Mouse (Mus musculus): Measurements from ENCODE around the gene Fam107b. TPM values are rescaled to one million over a fixed set of nuclear protein-coding genes. Genes with fewer than 3 reads are reported as not detected.

Fam107b gene
- polyA plus RNA-seq, 1 experiment from 2014 or later: 43.9 TPM

DNA sequence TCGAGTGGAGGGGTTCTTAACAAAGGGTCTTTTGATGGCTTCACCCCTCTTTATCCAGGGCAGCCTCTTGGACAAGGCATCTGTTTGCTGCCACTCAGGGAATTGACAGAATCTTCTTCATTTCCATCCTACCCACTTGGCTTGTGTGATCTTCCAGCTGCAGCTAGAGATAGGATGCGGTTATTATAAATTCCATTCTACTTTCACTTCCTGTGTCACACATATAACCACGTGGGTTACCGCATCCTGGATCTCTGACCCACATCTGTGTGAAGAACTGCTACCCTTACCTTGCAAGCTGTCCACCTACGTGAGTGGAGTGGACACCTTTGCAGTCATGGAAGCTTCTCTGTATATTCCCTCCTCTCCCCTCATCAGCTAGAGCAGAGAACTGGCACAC, 240.0 kb downstream of the Fam107b start:
- 57% methylated on average over 5 of the region's 5 CpGs for WGBS
- Histone ChIP-seq H3K4me3 (no peak overlapping the region), H3K36me3 (no peaks in the 10 kb centered on the region), H3K9me3 (no peaks in the 10 kb centered on the region), H3K4me2 (replicated peaks) (no peak overlapping the region), H3K4me1 (no peaks in the 10 kb centered on the region), H3K27ac (no peak overlapping the region), H3K9ac (no peak overlapping the region), H3K27me3 (no peaks in the 10 kb centered on the region)
- ATAC-seq (ENCODE audit: insufficient number of reproducible peaks, insufficient read depth, low FRiP score, low TSS enrichment): no peak

DNA sequence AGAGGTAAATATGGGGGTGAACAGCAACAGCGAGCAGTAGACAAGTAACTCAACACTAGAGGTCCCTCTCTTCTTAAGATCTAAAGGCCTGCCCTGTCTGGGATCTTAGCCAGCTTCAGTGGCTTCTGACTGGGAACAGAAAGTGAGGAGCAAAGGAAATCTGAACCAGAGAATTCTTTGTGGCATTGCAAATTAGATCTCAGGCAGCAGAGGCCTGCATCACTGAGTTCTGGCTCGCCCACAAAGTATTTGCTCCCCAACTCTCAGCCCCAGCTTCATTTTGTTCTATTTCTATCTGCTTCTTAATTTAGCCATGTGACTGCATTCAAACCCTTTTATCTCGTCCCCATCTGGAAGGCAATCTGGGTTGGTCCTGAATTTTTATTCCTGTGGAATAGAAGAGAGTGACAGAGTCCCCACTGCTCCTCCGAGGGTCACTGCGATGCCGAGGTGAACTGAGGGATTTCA, 245.9 kb downstream of the Fam107b start:
- Histone ChIP-seq H3K27me3 (0 out of 2 replicates have a peak, but pooled peaks cover 3% of the 10 kb centered on the region), H3K36me3 (no peaks in the 10 kb centered on the region), H3K4me1 (no peaks in the 10 kb centered on the region), H3K27ac (peak overlapping the region; percentile 42; the same call in 1 of the 2 replicates), H3K4me2 (replicated peaks) (no peak overlapping the region), H3K9ac (no peak overlapping the region), H3K4me3 (no peak overlapping the region), H3K9me3 (no peaks in the 10 kb centered on the region)
- 57% methylated on average over 6 of the region's 6 CpGs for WGBS
- ATAC-seq (ENCODE audit: insufficient number of reproducible peaks, insufficient read depth, low FRiP score, low TSS enrichment): 0 out of 2 replicates have a peak, but pooled peaks have one; percentile 41

DNA sequence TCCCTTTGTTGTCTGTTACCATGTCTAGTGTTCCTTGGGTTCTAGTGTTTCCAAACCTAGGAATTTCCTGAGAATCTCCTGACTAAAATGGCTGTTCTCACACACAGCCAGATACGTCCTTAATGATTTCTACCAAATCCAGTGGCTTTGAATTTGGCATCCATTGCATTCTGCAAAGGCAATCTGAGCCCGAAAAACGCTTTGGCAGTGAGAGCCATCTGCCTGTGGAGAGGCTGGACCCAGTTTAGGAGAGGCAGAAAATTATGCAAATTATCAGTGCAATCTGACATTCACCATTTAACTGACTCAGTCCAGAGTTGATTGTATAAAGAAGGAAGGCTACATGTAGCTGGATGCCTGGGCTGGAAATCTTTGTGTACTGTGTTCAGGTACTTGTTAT, 247.3 kb downstream of the Fam107b start:
- Histone ChIP-seq H3K9me3 (no peaks in the 10 kb centered on the region), H3K4me1 (0 out of 2 replicates have a peak, but pooled peaks cover 6% of the 10 kb centered on the region), H3K27ac (no peak overlapping the region), H3K4me2 (replicated peaks) (no peak overlapping the region), H3K27me3 (0 out of 2 replicates have a peak, but pooled peaks cover 3% of the 10 kb centered on the region), H3K9ac (no peak overlapping the region), H3K36me3 (no peaks in the 10 kb centered on the region), H3K4me3 (no peak overlapping the region)
- no peak for ATAC-seq (ENCODE audit: insufficient number of reproducible peaks, insufficient read depth, low FRiP score, low TSS enrichment)
- 76% methylated on average over 3 of the region's 3 CpGs for WGBS

DNA sequence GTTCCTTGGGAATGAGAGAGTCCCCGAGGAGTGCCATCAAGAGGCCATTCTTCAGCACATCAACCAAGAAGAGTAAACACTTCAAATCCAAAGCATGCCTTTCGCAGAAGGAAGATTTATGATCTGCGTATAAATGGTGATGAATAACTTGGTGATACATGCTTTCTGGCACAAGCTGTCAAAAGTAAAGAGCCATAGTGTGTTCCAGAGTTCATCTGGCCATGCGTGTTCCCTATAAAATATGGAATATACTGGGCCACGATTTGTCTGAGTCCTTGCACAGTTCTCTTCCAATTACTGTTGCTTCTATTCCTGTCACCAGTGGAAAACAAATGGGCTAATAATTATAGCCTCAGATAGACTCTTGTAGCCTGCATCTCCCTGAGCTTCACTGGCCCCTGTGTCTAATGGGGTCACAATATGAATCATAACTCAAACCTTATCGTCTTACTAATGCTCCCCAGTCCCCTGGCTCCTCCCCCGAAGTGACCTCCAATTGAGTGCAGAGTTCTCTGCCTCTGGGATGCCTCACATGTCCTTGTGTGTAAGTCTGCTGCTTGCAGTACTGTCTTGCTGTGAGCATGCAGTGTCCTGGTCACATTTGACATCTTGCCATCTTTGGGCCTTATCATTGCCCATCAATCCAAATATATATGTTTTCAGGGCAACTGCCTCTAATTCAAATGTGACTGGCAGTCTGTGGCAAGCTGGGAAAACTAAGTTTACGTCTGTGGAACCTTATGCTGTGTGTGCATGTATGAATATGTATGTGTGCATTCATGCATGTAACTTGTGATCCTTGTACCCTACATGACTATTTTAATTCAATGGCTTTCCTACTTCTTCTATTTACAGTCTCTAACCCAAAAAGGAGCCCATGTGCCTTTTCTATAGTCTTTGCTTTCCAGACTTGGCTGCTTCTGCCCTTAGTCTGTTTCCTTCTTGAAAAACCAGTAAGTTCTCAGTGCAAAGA, 252.5 kb downstream of the Fam107b start:
- Histone ChIP-seq H3K27me3 (0 out of 2 replicates have a peak, but pooled peaks cover 3% of the 10 kb centered on the region), H3K4me1 (0 out of 2 replicates have a peak, but pooled peaks cover 6% of the 10 kb centered on the region), H3K4me2 (replicated peaks) (no peak overlapping the region), H3K36me3 (no peaks in the 10 kb centered on the region), H3K9me3 (no peaks in the 10 kb centered on the region), H3K27ac (no peak overlapping the region), H3K4me3 (no peak overlapping the region), H3K9ac (no peak overlapping the region)
- no peak for ATAC-seq (ENCODE audit: insufficient number of reproducible peaks, insufficient read depth, low FRiP score, low TSS enrichment)
- 77% methylated on average over 8 of the region's 8 CpGs for WGBS

Other genes starting within 250 kb of the Fam107b start
- 17.9 and 19.4 TPM in 2 replicates for gene Rpp38, start 237.8 kb upstream of the Fam107b start, polyA plus RNA-seq (2016; fragmentation: Nextera tagmentation; extraction: Ambion mirVana)
- gene Acbd7, start 234.3 kb upstream of the Fam107b start, polyA plus RNA-seq (2016; fragmentation: Nextera tagmentation; extraction: Ambion mirVana): 0.79 and 1.7 TPM in 2 replicates
- not detected in 2 replicates for gene Olah, start 173.3 kb upstream of the Fam107b start, polyA plus RNA-seq (2016; fragmentation: Nextera tagmentation; extraction: Ambion mirVana)
- gene Meig1, start 147.8 kb upstream of the Fam107b start, polyA plus RNA-seq (2016; fragmentation: Nextera tagmentation; extraction: Ambion mirVana): 1.3 TPM in 1 of 2 replicates, not detected in the other
- gene Dclre1c, start 146.4 kb upstream of the Fam107b start, polyA plus RNA-seq (2016; fragmentation: Nextera tagmentation; extraction: Ambion mirVana): 7.1 and 7.6 TPM in 2 replicates
- gene Suv39h2, start 95.5 kb upstream of the Fam107b start, polyA plus RNA-seq (2016; fragmentation: Nextera tagmentation; extraction: Ambion mirVana): 28.5 and 31.2 TPM in 2 replicates
- gene Gm45902, start 57.7 kb upstream of the Fam107b start, polyA plus RNA-seq (2016; fragmentation: Nextera tagmentation; extraction: Ambion mirVana): 8.2 and 9.3 TPM in 2 replicates
- gene Hspa14, start 57.7 kb upstream of the Fam107b start, polyA plus RNA-seq (2016; fragmentation: Nextera tagmentation; extraction: Ambion mirVana): 104 and 105 TPM in 2 replicates
- gene Cdnf, start 57.5 kb upstream of the Fam107b start, polyA plus RNA-seq (2016; fragmentation: Nextera tagmentation; extraction: Ambion mirVana): 0.05 and 0.11 TPM in 2 replicates

All from embryonic facial prominence, embryonic 12.5 days (tissue).